Mouse (Mus musculus) left cerebral cortex, postnatal 25 days (tissue): ENCODE results near the gene Ssr1. TPM values are rescaled to one million over a fixed set of nuclear protein-coding genes. Genes with fewer than 3 reads are reported as not detected.

Experiments
- DNase-seq, 2 experiments: peaks; one replicate each; pipeline ENCODE4 v3.0.0; 2022; ENCODE audit warnings: low spot score in 2 of 2, mixed read lengths in 1 of 2
- intact Hi-C: fragments of 180-260 bp; cut with DNase I; formaldehyde crosslinking; loops from one replicate; pipeline ENCODE4 v1.15.1; 2025
- total RNA-seq, 2 experiments: library from RNA; stranded (reverse); gene quantifications; 2 replicates each; pipeline ENCODE4 v1.2.3; 2021

The Ssr1 gene
- total RNA-seq, 2 experiments from 2014 or later, result 89.9 to 90.9 TPM

- intact Hi-C loops, result no loop called here
- DNase-seq, result peak in 1 of 2 experiments; percentile 17
These were observed 34.6 kb downstream of the Ssr1 start for GRCm38 (mm10) chr13:37959239-37959907.

- intact Hi-C loops, result no loop called here
- DNase-seq, result no peak
These were observed 35.3 kb downstream of the Ssr1 start for GRCm38 (mm10) chr13:37958498-37959238.

GRCm38 (mm10) chr13:37954318-37954717 is 39.7 kb downstream of the Ssr1 start:
- intact Hi-C loops, result no loop called here
- DNase-seq, result no peak

- DNase-seq, result no peak
- intact Hi-C loops, result no loop called here
These were observed 41.0 kb downstream of the Ssr1 start for GRCm38 (mm10) chr13:37952981-37953380.

GRCm38 (mm10) chr13:37946734-37947133 is 47.3 kb downstream of the Ssr1 start:
- peak; percentile 76 to 81 for DNase-seq
- intact Hi-C loops, result loop anchor here (5.0 kb wide), 2 partner anchors 494 to 514 kb away; no protein-coding TSS in a partner anchor

- DNase-seq, result no peak
- intact Hi-C loops, result loop anchor here (5.0 kb wide), 2 partner anchors 493 to 513 kb away; no protein-coding TSS in a partner anchor
These were observed 48.6 kb downstream of the Ssr1 start for GRCm38 (mm10) chr13:37945392-37945791.

- no peak for DNase-seq
- intact Hi-C loops, result loop anchor here (5.0 kb wide), 1 partner anchor 117 kb away; no protein-coding TSS in a partner anchor
These were observed 49.7 kb downstream of the Ssr1 start for GRCm38 (mm10) chr13:37944306-37944705.

- no peak for DNase-seq
- intact Hi-C loops, result loop anchor here (5.0 kb wide), 1 partner anchor 116 kb away; no protein-coding TSS in a partner anchor
These were observed 50.6 kb downstream of the Ssr1 start for GRCm38 (mm10) chr13:37943466-37943865.

- no peak for DNase-seq
- intact Hi-C loops, result loop anchor here (5.0 kb wide), 1 partner anchor 116 kb away; no protein-coding TSS in a partner anchor
These were observed 51.1 kb downstream of the Ssr1 start for GRCm38 (mm10) chr13:37942887-37943331.

GRCm38 (mm10) chr13:37941950-37942886 is 51.8 kb downstream of the Ssr1 start:
- DNase-seq, result no peak
- intact Hi-C loops, result loop anchor here (5.0 kb wide), 1 partner anchor 115 kb away; no protein-coding TSS in a partner anchor

- intact Hi-C loops, result loop anchor here (5.0 kb wide), 1 partner anchor 114 kb away; no protein-coding TSS in a partner anchor
- DNase-seq, result no peak
These were observed 52.8 kb downstream of the Ssr1 start for GRCm38 (mm10) chr13:37941138-37941645.

- DNase-seq, result no peak
- intact Hi-C loops, result loop anchor here (5.0 kb wide), 1 partner anchor 113 kb away; no protein-coding TSS in a partner anchor
These were observed 53.4 kb downstream of the Ssr1 start for GRCm38 (mm10) chr13:37940649-37941048.

GRCm38 (mm10) chr13:37940167-37940566 is 53.9 kb downstream of the Ssr1 start:
- intact Hi-C loops, result loop anchor here (5.0 kb wide), 1 partner anchor 113 kb away; no protein-coding TSS in a partner anchor
- no peak for DNase-seq

- DNase-seq, result no peak
- intact Hi-C loops, result no loop called here
These were observed 57.7 kb downstream of the Ssr1 start for GRCm38 (mm10) chr13:37936351-37936750.

GRCm38 (mm10) chr13:37934920-37935319 is 59.1 kb downstream of the Ssr1 start:
- no peak for DNase-seq
- intact Hi-C loops, result no loop called here

- DNase-seq, result no peak
- intact Hi-C loops, result no loop called here
These were observed 59.9 kb downstream of the Ssr1 start for GRCm38 (mm10) chr13:37934075-37934474.

GRCm38 (mm10) chr13:37931210-37931922 is 62.7 kb downstream of the Ssr1 start:
- no peak for DNase-seq
- intact Hi-C loops, result no loop called here

- intact Hi-C loops, result no loop called here
- no peak for DNase-seq
These were observed 63.4 kb downstream of the Ssr1 start for GRCm38 (mm10) chr13:37930621-37931020.
